Mouse (Mus musculus) embryonic facial prominence, embryonic 10.5 days (tissue): ENCODE data around the gene Htr2c. TPM values are rescaled to one million over a fixed set of nuclear protein-coding genes. Genes with fewer than 3 reads are reported as not detected.

Experiments used
- DNase-seq: peaks from one replicate; pipeline ENCODE4 v3.0.0-alpha.2; 2017; ENCODE audit warnings: low spot score
- H3K27ac ChIP-seq: fragments of 300-500 bp; sonication (generic); replicated peaks from 2 replicates; pipeline ENCODE4 v1.5.1; 2016; ENCODE audit warnings: mild to moderate bottlenecking
- H3K27me3 ChIP-seq: fragments of 300-500 bp; sonication (generic); replicated peaks from 2 replicates; pipeline ENCODE4 v1.6.1; 2016; ENCODE audit warnings: low read depth, mild to moderate bottlenecking; ENCODE audit not compliant: poor library complexity, severe bottlenecking
- H3K36me3 ChIP-seq: fragments of 300-500 bp; sonication (generic); replicated peaks from 2 replicates; pipeline ENCODE4 v1.6.1; 2016; ENCODE audit warnings: mild to moderate bottlenecking, moderate library complexity
- H3K4me1 ChIP-seq: fragments of 300-500 bp; sonication (generic); 2 replicates; pipeline ENCODE4 v1.6.1; 2016
- H3K4me3 ChIP-seq: fragments of 300-500 bp; sonication (generic); 2 replicates; pipeline ENCODE4 v1.5.1; 2016; ENCODE audit warnings: mild to moderate bottlenecking, moderate library complexity
- H3K9me3 ChIP-seq: fragments of 300-500 bp; sonication (generic); 2 replicates; pipeline ENCODE4 v1.6.1; 2016; ENCODE audit warnings: mild to moderate bottlenecking
- WGBS: fragments of 180-500 bp; shearing (Covaris S2); methylation state at CpG from one replicate; pipeline ENCODE4 v1.1.7; 2016; 5-methylcytosine and 5-hydroxymethylcytosine counted together
- polyA plus RNA-seq: library from polyadenylated mRNA; unstranded; fragments of >200 nt; fragmentation: Nextera tagmentation; extraction: Ambion mirVana; gene quantifications from 2 replicates; pipeline ENCODE4 v1.2.1, GENCODE M21; 2016

The Htr2c gene
- polyA plus RNA-seq: 0.14 and 0.25 TPM in 2 replicates

DNA sequence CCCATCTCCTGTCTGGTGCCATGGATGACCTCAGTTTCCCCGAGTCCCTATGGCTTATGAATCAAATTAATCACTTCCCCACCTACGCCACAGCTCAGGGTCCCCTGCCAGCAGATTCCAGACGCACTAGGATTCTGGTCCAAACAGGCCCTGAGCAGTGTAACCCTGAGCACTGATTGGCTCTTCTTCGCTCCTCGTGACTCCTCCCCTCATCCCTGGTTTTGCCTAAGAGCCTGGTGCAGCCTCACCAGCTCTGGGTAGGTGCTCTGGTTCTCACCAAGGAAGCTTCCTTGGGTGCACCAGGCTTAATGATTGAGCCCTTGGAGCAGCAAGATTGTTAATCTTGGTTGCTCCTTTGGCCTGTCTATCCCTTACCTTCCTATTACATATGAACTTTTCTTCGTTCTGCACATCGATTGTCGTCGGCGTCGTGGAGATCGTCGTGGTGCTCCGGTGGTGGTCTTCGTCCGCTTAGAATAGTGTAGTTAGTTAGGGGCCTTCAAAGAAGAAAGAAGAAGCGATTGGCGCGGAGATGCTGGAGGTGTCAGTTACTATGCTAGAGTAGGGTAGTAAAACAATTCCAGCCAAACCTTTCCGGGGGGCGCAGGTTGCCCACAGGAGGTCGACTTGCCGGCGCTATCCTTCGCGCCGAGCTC is at the start of gene Htr2c:
Htr2c (plus strand) TSS at position 256 of the 656 bp plus-strand sequence.
- H3K9me3 ChIP-seq: no peaks in the 10 kb centered on the region
- DNase-seq: peak; percentile 10
- peak within 1 kb of the TSS; percentile 52 for H3K4me3 ChIP-seq
- H3K36me3 ChIP-seq: no peaks in the 10 kb centered on the region
- H3K27ac ChIP-seq: no peak within 1 kb of the TSS
- 21% methylated on average over 27 of the region's 27 CpGs for WGBS
- H3K4me1 ChIP-seq: no peaks in the 10 kb centered on the region
- H3K27me3 ChIP-seq: peaks cover 68% of the 10 kb centered on the region

DNA sequence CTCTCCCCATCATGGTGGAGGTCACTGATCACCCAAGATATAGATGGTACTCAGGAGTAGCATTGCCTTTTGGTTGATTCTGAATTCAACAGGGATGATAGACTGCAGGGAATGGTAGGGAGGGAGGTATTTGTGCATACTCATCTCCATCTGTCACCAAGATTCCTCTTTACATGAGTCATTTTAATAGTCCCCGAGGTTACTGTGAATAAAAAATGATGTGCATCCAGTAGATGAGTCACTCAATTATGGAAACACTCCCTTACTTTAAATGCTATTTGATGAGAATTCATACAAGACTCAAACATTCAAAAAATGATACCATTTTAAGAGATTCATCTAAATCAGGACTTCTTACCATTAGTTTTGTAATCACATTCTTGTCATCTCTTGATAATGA is 34.1 kb upstream of the Htr2c start:
- H3K36me3 ChIP-seq: no peaks in the 10 kb centered on the region
- H3K4me1 ChIP-seq: no peaks in the 10 kb centered on the region
- no peaks in the 10 kb centered on the region for H3K9me3 ChIP-seq
- no peak overlapping the region for H3K27ac ChIP-seq
- no peak for DNase-seq
- H3K4me3 ChIP-seq: no peak overlapping the region
- WGBS: 69% methylated on average over 1 of the region's 1 CpGs
- no peaks in the 10 kb centered on the region for H3K27me3 ChIP-seq

DNA sequence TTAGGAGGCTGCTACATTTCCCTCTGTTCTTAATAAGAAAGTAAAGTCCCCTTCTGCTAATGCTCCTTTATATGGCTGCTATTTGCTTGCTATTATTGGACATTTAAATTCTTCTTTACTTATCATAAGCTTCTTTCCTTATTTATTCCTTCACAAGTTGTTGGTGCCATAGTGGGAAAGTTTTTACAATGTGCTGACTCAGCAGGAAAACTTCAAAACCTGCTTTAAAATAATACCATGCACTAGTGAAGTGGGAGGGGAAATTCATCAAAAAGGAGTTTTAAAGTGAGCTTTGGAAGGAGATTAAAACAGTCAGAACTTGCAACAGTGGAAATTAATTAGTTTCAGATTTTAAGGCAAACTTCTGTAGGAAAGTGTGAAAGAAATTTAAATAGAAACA is 26.0 kb upstream of the Htr2c start:
- H3K9me3 ChIP-seq: no peaks in the 10 kb centered on the region
- H3K27me3 ChIP-seq: no peaks in the 10 kb centered on the region
- no peaks in the 10 kb centered on the region for H3K36me3 ChIP-seq
- H3K4me3 ChIP-seq: no peak overlapping the region
- no peak overlapping the region for H3K27ac ChIP-seq
- no peaks in the 10 kb centered on the region for H3K4me1 ChIP-seq
- no peak for DNase-seq

DNA sequence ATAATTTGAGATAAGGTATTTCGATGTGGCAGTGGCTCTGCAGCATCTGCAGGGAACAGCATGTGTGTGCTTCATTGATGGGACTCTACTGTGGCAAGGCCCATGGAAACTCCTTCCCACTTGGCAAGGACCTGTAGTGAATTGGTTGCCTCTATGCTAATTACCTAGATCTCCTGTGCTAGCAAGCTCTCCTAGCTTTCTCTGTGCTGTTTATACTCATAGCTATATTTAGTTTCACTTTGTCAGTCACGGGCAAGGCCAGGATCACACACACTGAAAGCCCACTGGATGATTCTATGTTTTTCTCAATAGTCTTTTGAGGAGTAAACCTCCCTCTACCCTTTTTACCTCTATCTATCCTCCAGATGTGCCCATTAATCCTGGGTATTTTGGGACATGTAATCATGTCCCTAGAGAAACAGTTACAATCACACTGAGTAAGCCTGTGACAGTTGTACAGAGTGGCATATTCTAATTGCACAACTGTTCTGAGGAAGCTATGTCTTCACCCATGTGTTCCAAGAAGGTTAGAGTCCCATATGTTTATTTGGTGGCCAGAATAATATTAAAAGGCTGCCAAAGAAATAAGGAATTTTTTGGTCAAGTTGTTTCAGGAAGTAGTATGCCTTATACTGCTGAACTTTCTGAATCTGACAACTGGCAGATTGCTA is 16.0 kb upstream of the Htr2c start:
- no peak for DNase-seq
- Histone ChIP-seq H3K4me1 (no peaks in the 10 kb centered on the region), H3K9me3 (no peaks in the 10 kb centered on the region), H3K36me3 (no peaks in the 10 kb centered on the region), H3K27ac (no peak overlapping the region), H3K4me3 (no peak overlapping the region), H3K27me3 (no peaks in the 10 kb centered on the region)
- WGBS: 86% methylated on average over 2 of the region's 2 CpGs

GRCm38 (mm10) chrX:146946996-146947395 is 15.3 kb upstream of the Htr2c start:
- H3K4me1 ChIP-seq: no peaks in the 10 kb centered on the region
- DNase-seq: no peak
- no peaks in the 10 kb centered on the region for H3K27me3 ChIP-seq
- no peaks in the 10 kb centered on the region for H3K36me3 ChIP-seq
- H3K27ac ChIP-seq: no peak overlapping the region
- H3K4me3 ChIP-seq: no peak overlapping the region
- no peaks in the 10 kb centered on the region for H3K9me3 ChIP-seq

DNA sequence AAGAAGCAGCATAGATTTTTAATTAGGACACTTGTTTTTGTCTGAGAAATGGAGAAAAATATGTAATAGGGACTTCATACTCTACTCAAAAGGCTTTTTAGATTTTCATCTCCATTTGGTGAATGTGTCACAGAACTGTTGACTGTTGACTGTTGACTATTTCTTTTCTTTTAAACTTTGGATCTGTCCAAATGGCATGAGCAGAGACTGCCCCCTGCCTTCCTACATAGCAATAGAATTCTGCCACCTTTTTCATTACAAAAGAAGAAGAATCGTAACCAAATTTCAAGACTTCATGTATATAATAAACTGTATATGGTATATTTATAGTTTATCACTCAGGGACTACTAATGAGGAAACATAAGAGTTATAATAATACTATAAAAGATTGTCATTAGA is 3.7 kb upstream of the Htr2c start:
- 82% methylated on average over 1 of the region's 1 CpGs for WGBS
- no peak for DNase-seq

GRCm38 (mm10) chrX:146959960-146960359 is 2.4 kb upstream of the Htr2c start:
- no peak overlapping the region for H3K4me3 ChIP-seq
- no peaks in the 10 kb centered on the region for H3K9me3 ChIP-seq
- WGBS: 24% methylated on average over 10 of the region's 10 CpGs
- DNase-seq: no peak
- no peaks in the 10 kb centered on the region for H3K36me3 ChIP-seq
- H3K27me3 ChIP-seq: peaks cover 58% of the 10 kb centered on the region
- no peak overlapping the region for H3K27ac ChIP-seq
- no peaks in the 10 kb centered on the region for H3K4me1 ChIP-seq

More for the DNA sequence above, 3.7 kb upstream of the Htr2c start:
- Histone ChIP-seq H3K4me1 (no peaks in the 10 kb centered on the region), H3K36me3 (no peaks in the 10 kb centered on the region), H3K27me3 (peaks cover 46% of the 10 kb centered on the region), H3K27ac (no peak overlapping the region), H3K4me3 (no peak overlapping the region), H3K9me3 (no peaks in the 10 kb centered on the region)

GRCm38 (mm10) chrX:146962914-146963547 is 718 bp downstream of the Htr2c start:
- Histone ChIP-seq H3K4me1 (no peaks in the 10 kb centered on the region), H3K27ac (no peak overlapping the region), H3K4me3 (peak overlapping the region; percentile 52), H3K36me3 (no peaks in the 10 kb centered on the region), H3K9me3 (no peaks in the 10 kb centered on the region), H3K27me3 (peaks cover 68% of the 10 kb centered on the region)
- 19% methylated on average over 37 of the region's 37 CpGs for WGBS
- peak; percentile 46 for DNase-seq

GRCm38 (mm10) chrX:146979931-146980330 is 17.6 kb downstream of the Htr2c start:
- WGBS: 65% methylated on average over 5 of the region's 5 CpGs
- H3K9me3 ChIP-seq: no peaks in the 10 kb centered on the region
- no peak overlapping the region for H3K4me3 ChIP-seq
- no peak overlapping the region for H3K27ac ChIP-seq
- no peaks in the 10 kb centered on the region for H3K36me3 ChIP-seq
- DNase-seq: peak; percentile 24
- H3K27me3 ChIP-seq: no peaks in the 10 kb centered on the region
- H3K4me1 ChIP-seq: no peaks in the 10 kb centered on the region

DNA sequence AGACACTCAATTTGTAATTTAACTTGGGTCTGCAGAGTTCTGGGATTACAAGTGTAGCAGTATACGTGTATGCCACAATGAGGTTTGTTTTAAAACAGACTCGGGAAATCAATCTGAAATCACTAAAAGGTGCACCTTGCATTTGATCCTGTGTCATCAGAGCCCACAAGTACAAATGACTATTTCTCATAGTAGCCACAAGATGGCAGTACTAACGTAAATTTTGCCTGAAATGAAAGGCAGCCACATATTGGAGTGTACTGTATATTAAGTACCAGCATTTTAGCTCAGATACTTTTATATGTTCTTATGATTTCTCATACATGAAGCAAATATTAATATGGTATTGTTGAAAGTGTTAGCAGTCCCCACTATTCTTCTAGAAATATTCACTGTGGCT is 93.4 kb downstream of the Htr2c start:
- Histone ChIP-seq H3K27ac (no peak overlapping the region), H3K27me3 (no peaks in the 10 kb centered on the region), H3K36me3 (no peaks in the 10 kb centered on the region), H3K4me3 (no peak overlapping the region), H3K9me3 (no peaks in the 10 kb centered on the region), H3K4me1 (no peaks in the 10 kb centered on the region)
- WGBS: 26% methylated on average over 3 of the region's 3 CpGs
- no peak for DNase-seq

DNA sequence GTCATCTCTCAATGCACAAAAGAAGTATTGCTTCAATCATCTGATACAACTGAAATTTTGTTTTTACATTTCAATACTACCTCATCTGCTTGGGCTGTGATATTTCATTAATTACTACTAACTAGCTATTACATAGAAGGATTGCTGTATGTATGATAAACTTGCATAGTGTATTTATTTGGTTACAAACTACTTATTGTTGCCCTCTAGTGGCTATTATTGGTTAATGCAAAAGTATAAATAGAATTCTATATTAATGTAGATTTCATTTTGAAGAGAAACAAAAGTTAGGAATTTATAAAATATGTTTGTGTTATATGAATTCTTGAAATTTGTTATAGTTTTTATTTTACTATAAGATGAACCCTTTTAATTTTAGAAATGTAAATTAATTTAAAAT is 109.3 kb downstream of the Htr2c start:
- DNase-seq: no peak
- Histone ChIP-seq H3K4me1 (no peaks in the 10 kb centered on the region), H3K4me3 (no peak overlapping the region), H3K27me3 (no peaks in the 10 kb centered on the region), H3K27ac (no peak overlapping the region), H3K9me3 (no peaks in the 10 kb centered on the region), H3K36me3 (no peaks in the 10 kb centered on the region)

DNA sequence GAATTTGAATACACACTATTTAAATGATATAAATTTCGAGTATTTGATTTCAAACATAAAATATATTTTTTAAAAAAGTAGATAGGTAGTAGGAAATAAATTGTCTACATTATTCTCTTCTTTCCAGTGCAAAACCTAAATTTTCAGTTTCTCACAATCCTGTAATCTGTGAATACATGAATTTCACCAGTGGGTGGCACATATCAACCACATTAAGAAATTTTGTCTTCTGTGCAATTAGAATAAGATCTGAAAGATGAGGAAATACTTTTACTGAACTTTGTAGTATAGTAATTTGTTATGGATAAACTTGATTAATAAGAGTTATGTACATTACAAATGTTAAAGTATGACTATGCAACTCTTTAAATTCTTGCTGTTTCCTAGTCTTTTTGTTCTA is 156.8 kb downstream of the Htr2c start:
- no peaks in the 10 kb centered on the region for H3K27me3 ChIP-seq
- no peaks in the 10 kb centered on the region for H3K9me3 ChIP-seq

GRCm38 (mm10) chrX:147215251-147215650 is 252.9 kb downstream of the Htr2c start:
- no peaks in the 10 kb centered on the region for H3K27me3 ChIP-seq
- H3K4me3 ChIP-seq: no peak overlapping the region
- H3K27ac ChIP-seq: no peak overlapping the region
- H3K4me1 ChIP-seq: no peaks in the 10 kb centered on the region
- no peaks in the 10 kb centered on the region for H3K36me3 ChIP-seq
- H3K9me3 ChIP-seq: no peaks in the 10 kb centered on the region
- DNase-seq: no peak

More for the DNA sequence above, 156.8 kb downstream of the Htr2c start:
- DNase-seq: no peak
- no peaks in the 10 kb centered on the region for H3K4me1 ChIP-seq
- no peak overlapping the region for H3K27ac ChIP-seq
- 59% methylated on average over 1 of the region's 1 CpGs for WGBS
- H3K4me3 ChIP-seq: no peak overlapping the region
- no peaks in the 10 kb centered on the region for H3K36me3 ChIP-seq
